Mouse (Mus musculus): ENCODE measurements around the gene Polr2i. TPM values are rescaled to one million over a fixed set of nuclear protein-coding genes. Genes with fewer than 3 reads are reported as not detected.

Polr2i gene
- polyA plus RNA-seq, 1 experiment, result not detected

- Histone ChIP-seq H3K4me1 (ENCODE audit: control insufficient read depth, insufficient read depth, low read length) (peaks cover 7% of the 10 kb centered on the region), H3K27ac (ENCODE audit: insufficient read depth, low read depth, low read length) (no peak overlapping the region), H3K4me3 (ENCODE audit: insufficient read depth, low read depth, low read length) (no peak overlapping the region)
- 88% methylated on average over 2 of the region's 2 CpGs for WGBS
- TF ChIP-seq POLR2A (IDR thresholded peaks at IDR 0.05; ENCODE audit: insufficient read depth, low read depth, low read length), result no peak
- no peak for TF ChIP-seq CTCF (IDR thresholded peaks at IDR 0.05; ENCODE audit: insufficient read depth, low read depth, low read length)
Observed at GRCm38 (mm10) chr7:30217277-30217676, 14.5 kb upstream of the Polr2i start.

GRCm38 (mm10) chr7:30219293-30220007 lies 12.3 kb upstream of the Polr2i start:
- H3K4me3 ChIP-seq (ENCODE audit: insufficient read depth, low read depth, low read length), result peak overlapping the region; percentile 37
- WGBS, result 5% methylated on average over 16 of the region's 16 CpGs
- H3K27ac ChIP-seq (ENCODE audit: insufficient read depth, low read depth, low read length), result peak overlapping the region; percentile 26; the same call in 1 of the 2 replicates
- TF ChIP-seq CTCF (IDR thresholded peaks at IDR 0.05; ENCODE audit: insufficient read depth, low read depth, low read length), result no peak
- peaks cover 7% of the 10 kb centered on the region for H3K4me1 ChIP-seq (ENCODE audit: control insufficient read depth, insufficient read depth, low read length)

DNA sequence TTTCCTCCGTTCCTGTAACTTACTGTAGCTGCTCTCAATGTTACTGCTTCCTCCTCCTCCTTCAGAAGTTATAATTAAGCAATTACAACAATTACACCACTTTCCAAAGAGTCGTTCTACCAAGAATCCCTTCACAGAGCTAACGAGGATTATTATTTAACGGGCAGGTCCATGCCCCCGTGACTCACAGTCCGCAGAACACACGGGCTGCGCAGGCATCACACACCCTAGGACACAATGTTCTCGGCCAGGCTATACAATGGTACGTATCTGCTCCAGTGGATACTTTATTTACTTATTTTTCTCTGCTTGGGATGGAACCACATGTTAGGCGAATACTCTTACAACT lies 11.8 kb upstream of the Polr2i start:
- no peak overlapping the region for H3K4me3 ChIP-seq (ENCODE audit: insufficient read depth, low read depth, low read length)
- no peak overlapping the region for H3K27ac ChIP-seq (ENCODE audit: insufficient read depth, low read depth, low read length)
- 2% methylated on average over 11 of the region's 11 CpGs for WGBS
- TF ChIP-seq CTCF (IDR thresholded peaks at IDR 0.05; ENCODE audit: insufficient read depth, low read depth, low read length), result no peak
- no peak for TF ChIP-seq POLR2A (IDR thresholded peaks at IDR 0.05; ENCODE audit: insufficient read depth, low read depth, low read length)
- H3K4me1 ChIP-seq (ENCODE audit: control insufficient read depth, insufficient read depth, low read length), result peaks cover 7% of the 10 kb centered on the region

- Histone ChIP-seq H3K4me3 (ENCODE audit: insufficient read depth, low read depth, low read length) (no peak overlapping the region), H3K27ac (ENCODE audit: insufficient read depth, low read depth, low read length) (no peak overlapping the region), H3K4me1 (ENCODE audit: control insufficient read depth, insufficient read depth, low read length) (peaks cover 7% of the 10 kb centered on the region)
- 64% methylated on average over 3 of the region's 3 CpGs for WGBS
- TF ChIP-seq CTCF (IDR thresholded peaks at IDR 0.05; ENCODE audit: insufficient read depth, low read depth, low read length) (no peak), POLR2A (IDR thresholded peaks at IDR 0.05; ENCODE audit: insufficient read depth, low read depth, low read length) (no peak)
Observed at GRCm38 (mm10) chr7:30221433-30221832, 10.3 kb upstream of the Polr2i start.

DNA sequence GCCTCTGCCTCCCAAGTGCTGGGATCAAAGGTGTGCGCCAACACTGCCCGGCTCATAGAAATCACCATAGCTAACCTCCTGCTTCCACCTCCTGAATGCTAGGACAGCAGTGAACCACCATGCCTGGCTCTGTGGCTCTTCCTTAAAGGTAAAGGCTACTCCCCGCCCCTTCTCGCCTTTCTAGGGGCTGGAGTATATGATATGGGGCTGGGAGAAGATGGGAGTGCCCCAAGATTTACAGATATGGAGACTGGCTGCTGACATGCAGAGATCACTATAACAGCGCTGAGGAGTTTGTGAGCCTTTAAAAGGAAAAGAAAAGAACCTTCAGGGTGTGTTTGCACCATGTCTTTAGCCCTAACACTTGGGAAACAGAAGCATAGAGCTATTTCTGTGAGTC lies 9.5 kb upstream of the Polr2i start:
- Histone ChIP-seq H3K27ac (ENCODE audit: insufficient read depth, low read depth, low read length) (no peak overlapping the region), H3K4me3 (ENCODE audit: insufficient read depth, low read depth, low read length) (no peak overlapping the region), H3K4me1 (ENCODE audit: control insufficient read depth, insufficient read depth, low read length) (peaks cover 7% of the 10 kb centered on the region)
- no peak for TF ChIP-seq CTCF (IDR thresholded peaks at IDR 0.05; ENCODE audit: insufficient read depth, low read depth, low read length)
- no peak for TF ChIP-seq POLR2A (IDR thresholded peaks at IDR 0.05; ENCODE audit: insufficient read depth, low read depth, low read length)
- WGBS, result 97% methylated on average over 5 of the region's 5 CpGs

- H3K4me3 ChIP-seq (ENCODE audit: insufficient read depth, low read depth, low read length), result no peak overlapping the region
- no peak overlapping the region for H3K27ac ChIP-seq (ENCODE audit: insufficient read depth, low read depth, low read length)
- H3K4me1 ChIP-seq (ENCODE audit: control insufficient read depth, insufficient read depth, low read length), result peaks cover 4% of the 10 kb centered on the region
- 95% methylated on average over 12 of the region's 12 CpGs for WGBS
- TF ChIP-seq CTCF (IDR thresholded peaks at IDR 0.05; ENCODE audit: insufficient read depth, low read depth, low read length) (no peak), POLR2A (IDR thresholded peaks at IDR 0.05; ENCODE audit: insufficient read depth, low read depth, low read length) (no peak)
Observed at GRCm38 (mm10) chr7:30224206-30224605, 7.5 kb upstream of the Polr2i start.

GRCm38 (mm10) chr7:30231328-30231668 lies 450 bp upstream of the Polr2i start:
- H3K27ac ChIP-seq (ENCODE audit: insufficient read depth, low read depth, low read length), result no peak overlapping the region
- peaks cover 15% of the 10 kb centered on the region for H3K4me1 ChIP-seq (ENCODE audit: control insufficient read depth, insufficient read depth, low read length)
- under 1% methylated on average over 16 of the region's 16 CpGs for WGBS
- peak overlapping the region; percentile 77 for H3K4me3 ChIP-seq (ENCODE audit: insufficient read depth, low read depth, low read length)
- TF ChIP-seq CTCF (IDR thresholded peaks at IDR 0.05; ENCODE audit: insufficient read depth, low read depth, low read length), result no peak
- TF ChIP-seq POLR2A (IDR thresholded peaks at IDR 0.05; ENCODE audit: insufficient read depth, low read depth, low read length), result peak; percentile 8

DNA sequence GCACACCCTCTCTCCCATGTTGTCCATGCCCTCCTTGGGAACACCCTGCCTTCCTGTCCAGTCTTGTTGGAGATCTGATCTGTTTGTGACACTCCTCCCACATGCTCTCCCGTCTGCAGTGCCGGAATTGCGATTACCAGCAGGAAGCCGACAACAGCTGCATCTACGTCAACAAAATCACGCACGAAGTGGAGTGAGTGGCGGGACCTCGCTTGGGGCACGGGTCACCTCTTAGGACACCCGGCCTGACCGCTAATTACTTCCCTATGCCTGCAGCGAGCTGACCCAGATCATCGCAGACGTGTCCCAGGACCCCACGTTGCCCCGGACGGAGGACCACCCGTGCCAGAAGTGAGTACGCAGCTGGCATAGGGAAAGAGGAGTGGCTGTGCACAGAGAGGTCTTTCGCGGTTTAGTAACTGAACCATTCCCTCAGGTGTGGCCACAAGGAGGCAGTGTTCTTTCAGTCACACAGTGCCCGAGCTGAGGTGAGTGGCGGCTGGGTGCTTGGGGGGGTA lies 942 bp downstream of the Polr2i start:
- Histone ChIP-seq H3K27ac (ENCODE audit: insufficient read depth, low read depth, low read length) (peak overlapping the region; percentile 7; the same call in 1 of the 2 replicates), H3K4me3 (ENCODE audit: insufficient read depth, low read depth, low read length) (peak overlapping the region; percentile 55), H3K4me1 (ENCODE audit: control insufficient read depth, insufficient read depth, low read length) (peaks cover 15% of the 10 kb centered on the region)
- 5% methylated on average over 24 of the region's 24 CpGs for WGBS
- TF ChIP-seq POLR2A (IDR thresholded peaks at IDR 0.05; ENCODE audit: insufficient read depth, low read depth, low read length), result no peak

GRCm38 (mm10) chr7:30233387-30233786 lies 1.6 kb downstream of the Polr2i start:
- WGBS, result 88% methylated on average over 20 of the region's 20 CpGs
- TF ChIP-seq CTCF (IDR thresholded peaks at IDR 0.05; ENCODE audit: insufficient read depth, low read depth, low read length), result no peak
- no peak for TF ChIP-seq POLR2A (IDR thresholded peaks at IDR 0.05; ENCODE audit: insufficient read depth, low read depth, low read length)
- no peak overlapping the region; the same call in 1 of the 2 replicates for H3K4me3 ChIP-seq (ENCODE audit: insufficient read depth, low read depth, low read length)
- peaks cover 15% of the 10 kb centered on the region for H3K4me1 ChIP-seq (ENCODE audit: control insufficient read depth, insufficient read depth, low read length)
- no peak overlapping the region for H3K27ac ChIP-seq (ENCODE audit: insufficient read depth, low read depth, low read length)

All from olfactory bulb, adult 2 months (tissue).